Mouse (Mus musculus) pancreas, adult 10 weeks (tissue): Measurements from ENCODE around the gene Zc3h15. TPM values are rescaled to one million over a fixed set of nuclear protein-coding genes. Genes with fewer than 3 reads are reported as not detected.

Experiments used
- polyA plus RNA-seq: library from polyadenylated mRNA; stranded (reverse); fragments of 350-450 nt; fragmentation: Illumina TruSeq; extraction: RNeasy Lipid Tissue Mini Kit (QIAGEN cat#74804); gene quantifications from one replicate; pipeline ENCODE4 v1.2.3, GENCODE M21; 2015; ENCODE audit warnings: low read depth, low replicate concordance; ENCODE audit not compliant: insufficient read depth

Gene Zc3h15
- 23.4 TPM for polyA plus RNA-seq

GRCm38 (mm10) chr2:83644276-83645252 lies at the start of gene Zc3h15:
Gene Zc3h15, plus strand, starts transcription at chr2:83644435.

Other genes starting within 250 kb of the Zc3h15 start
- gene Itgav, start 80.0 kb downstream of the Zc3h15 start, polyA plus RNA-seq: 7.5 TPM
- 0.87 TPM for gene Fam171b, start 168.2 kb downstream of the Zc3h15 start, polyA plus RNA-seq